ENCODE assay signal across 8 mouse cellular contexts in genomic region chr5:32137106-32137522, GRCm38 (mm10). TPM values are rescaled to one million over a fixed set of nuclear protein-coding genes. Genes with fewer than 3 reads are reported as not detected.
DNase-seq lines count a peak whose midpoint lies in the region; ATAC-seq and TF ChIP-seq lines count a peak whose summit lies in the region.

No protein-coding gene starts in this region.

- no peaks in the 10 kb centered on the region for H3K36me3 ChIP-seq in forebrain, embryonic 16.5 days (ENCODE audit: control insufficient read depth, insufficient read depth)
- no peaks in the 10 kb centered on the region; the same call in 1 of the 2 replicates for H3K36me3 ChIP-seq in lung, postnatal 0 days (ENCODE audit: insufficient read depth, low read length)

- H3K4me1 ChIP-seq in forebrain, embryonic 16.5 days (replicated peaks; ENCODE audit: control insufficient read depth, insufficient read depth, low read length), result peaks cover 31% of the 10 kb centered on the region
- H3K4me1 ChIP-seq in lung, postnatal 0 days (ENCODE audit: insufficient read depth, low read depth, low read length), result peaks cover 18% of the 10 kb centered on the region; the same call in 1 of the 2 replicates

- H3K4me2 ChIP-seq in forebrain, embryonic 16.5 days (ENCODE audit: low read length), result peak overlapping the region; percentile 95
- H3K4me2 ChIP-seq in lung, postnatal 0 days (replicated peaks; ENCODE audit: low read depth, low read length), result peak overlapping the region; percentile 83

- peak; percentile 35; the same call in 1 of the 2 replicates for TF ChIP-seq EP300 in lung, postnatal 0 days (IDR thresholded peaks at IDR 0.05)

- peaks cover 15% of the 10 kb centered on the region for H3K27me3 ChIP-seq in forebrain, embryonic 16.5 days (replicated peaks; ENCODE audit: control insufficient read depth, insufficient read depth, low read length)
- H3K27me3 ChIP-seq in lung, postnatal 0 days (replicated peaks; ENCODE audit: insufficient read depth, low read length), result no peaks in the 10 kb centered on the region

- DNase-seq in urinary bladder, adult 2 months (ENCODE audit: low spot score), result peak; percentile 38
- no peak for DNase-seq in urinary bladder, postnatal 4 days (ENCODE audit: low spot score in 2 of 2)
- DNase-seq in kidney, adult 18-20 months, result peak; percentile 54
- peak; percentile 89 for DNase-seq in lung, postnatal 0 days (ENCODE audit: low spot score)
- DNase-seq in yolk sac, embryonic 10.5 days (ENCODE audit: low spot score), result peak; percentile 29
- no peak for DNase-seq in urinary bladder, postnatal 25 days (ENCODE audit: low spot score)
- DNase-seq in ovary, postnatal 14 days (ENCODE audit: low spot score), result no peak

- peak overlapping the region; percentile 71 for H3K4me3 ChIP-seq in forebrain, embryonic 16.5 days (replicated peaks; ENCODE audit: low read length)
- H3K4me3 ChIP-seq in lung, postnatal 0 days (ENCODE audit: low read depth, low read length), result peak overlapping the region; percentile 93

- TF ChIP-seq CTCF in lung, postnatal 0 days (IDR thresholded peaks at IDR 0.05), result no peak

- WGBS in forebrain, embryonic 16.5 days, result 2% methylated on average over 12 of the region's 12 CpGs
- under 1% methylated on average over 12 of the region's 12 CpGs for WGBS in lung, postnatal 0 days

- no peak for ATAC-seq in forebrain, embryonic 16.5 days
- no peak for ATAC-seq in lung, postnatal 0 days

- H3K27ac ChIP-seq in forebrain, embryonic 16.5 days (ENCODE audit: low read length), result no peak overlapping the region
- peak overlapping the region; percentile 100 for H3K27ac ChIP-seq in lung, postnatal 0 days (ENCODE audit: low read length)

- no peaks in the 10 kb centered on the region for H3K9me3 ChIP-seq in forebrain, embryonic 16.5 days (ENCODE audit: control insufficient read depth, low read length)
- H3K9me3 ChIP-seq in lung, postnatal 0 days (ENCODE audit: low read length), result no peaks in the 10 kb centered on the region

- H3K9ac ChIP-seq in forebrain, embryonic 16.5 days (replicated peaks; ENCODE audit: low read depth, low read length), result 0 out of 2 replicates have a peak overlapping the region, but pooled peaks have one; percentile 27
- H3K9ac ChIP-seq in lung, postnatal 0 days (replicated peaks; ENCODE audit: low read depth), result peak overlapping the region; percentile 99

RNA-seq across cellular contexts. Expression of gene Fosl2, which starts 1.5 kb away (rescaled TPM):
- polyA plus RNA-seq in urinary bladder, adult 2 months (2012; rRNA removed), result 44.7 and 51.4 TPM in 2 replicates
- 3.7 and 3.8 TPM in 2 replicates for polyA plus RNA-seq in forebrain, embryonic 16.5 days (2015; fragmentation: Nextera tagmentation; extraction: Ambion mirVana)
- 7.9 and 8.9 TPM in 2 replicates for polyA plus RNA-seq in lung, postnatal 0 days (2015; fragmentation: Nextera tagmentation; extraction: Ambion mirVana)

Comparison
In these comparisons a context has a peak if more than half of its experiments do, and no peak if none do; other contexts are left out.
1. DNase-seq: peak in urinary bladder, adult 2 months (single experiment), kidney, adult 18-20 months (single experiment), lung, postnatal 0 days (single experiment) and yolk sac, embryonic 10.5 days (single experiment); none in urinary bladder, postnatal 4 days (0 of 2), urinary bladder, postnatal 25 days (single experiment) and ovary, postnatal 14 days (single experiment).